ENCODE assay signal across 21 mouse cellular contexts in genomic region chr3:34006301-34006700, GRCm38 (mm10). TPM values are rescaled to one million over a fixed set of nuclear protein-coding genes. Genes with fewer than 3 reads are reported as not detected.
DNase-seq lines count a peak whose midpoint lies in the region; ATAC-seq and TF ChIP-seq lines count a peak whose summit lies in the region.
"Had no signal": no experiment of that assay in that cellular context is flagged by ENCODE, and none has a peak within 500 bp of the region (broad histone marks: within the 10 kb centered on the region; RNA-seq: fewer than 3 reads in every experiment).

No protein-coding gene starts in this region.

- H3K27ac ChIP-seq in kidney, adult 2 months (ENCODE audit: insufficient read depth, low read depth, low read length) = no peak overlapping the region
- no peak overlapping the region for H3K27ac ChIP-seq in lung, postnatal 0 days (ENCODE audit: low read length)
- H3K27ac ChIP-seq in intestine, embryonic 16.5 days (ENCODE audit: low read length) = no peak overlapping the region
- H3K27ac ChIP-seq: embryonic facial prominence, embryonic 12.5 days; embryonic facial prominence, embryonic 15.5 days; gastrocnemius, adult 2 months; hindbrain, embryonic 12.5 days; hindbrain, embryonic 15.5 days had no signal

- H3K4me3 ChIP-seq in kidney, adult 2 months (ENCODE audit: insufficient read depth, low read depth, low read length) = no peak overlapping the region
- H3K4me3 ChIP-seq in lung, postnatal 0 days (ENCODE audit: low read depth, low read length) = no peak overlapping the region
- H3K4me3 ChIP-seq in intestine, embryonic 16.5 days (ENCODE audit: low read length) = no peak overlapping the region
- H3K4me3 ChIP-seq: embryonic facial prominence, embryonic 12.5 days; embryonic facial prominence, embryonic 15.5 days; gastrocnemius, adult 2 months; hindbrain, embryonic 12.5 days; hindbrain, embryonic 15.5 days had no signal

- no peaks in the 10 kb centered on the region for H3K36me3 ChIP-seq in kidney, adult 2 months (ENCODE audit: control insufficient read depth, insufficient read depth, low read length)
- no peaks in the 10 kb centered on the region for H3K36me3 ChIP-seq in lung, postnatal 0 days (ENCODE audit: insufficient read depth, low read length)
- H3K36me3 ChIP-seq in intestine, embryonic 16.5 days (ENCODE audit: control insufficient read depth, insufficient read depth, low read length) = no peaks in the 10 kb centered on the region
- H3K36me3 ChIP-seq: embryonic facial prominence, embryonic 12.5 days; embryonic facial prominence, embryonic 15.5 days; hindbrain, embryonic 12.5 days; hindbrain, embryonic 15.5 days had no signal

- H3K9ac ChIP-seq in lung, postnatal 0 days (replicated peaks; ENCODE audit: low read depth) = no peak overlapping the region
- H3K9ac ChIP-seq in intestine, embryonic 16.5 days (ENCODE audit: low read depth, low read length) = no peak overlapping the region
- H3K9ac ChIP-seq: embryonic facial prominence, embryonic 12.5 days; embryonic facial prominence, embryonic 15.5 days; forebrain, postnatal 0 days; hindbrain, embryonic 12.5 days; hindbrain, embryonic 15.5 days had no signal

- no peaks in the 10 kb centered on the region for H3K9me3 ChIP-seq in lung, postnatal 0 days (ENCODE audit: low read length)
- no peaks in the 10 kb centered on the region for H3K9me3 ChIP-seq in intestine, embryonic 16.5 days (ENCODE audit: control insufficient read depth, low read length)
- H3K9me3 ChIP-seq: embryonic facial prominence, embryonic 12.5 days; embryonic facial prominence, embryonic 15.5 days; hindbrain, embryonic 12.5 days; hindbrain, embryonic 15.5 days had no signal

- H3K27me3 ChIP-seq in kidney, adult 2 months (replicated peaks; ENCODE audit: control insufficient read depth, insufficient read depth, low read length) = no peaks in the 10 kb centered on the region
- H3K27me3 ChIP-seq in lung, postnatal 0 days (replicated peaks; ENCODE audit: insufficient read depth, low read length) = no peaks in the 10 kb centered on the region
- H3K27me3 ChIP-seq in intestine, embryonic 16.5 days (replicated peaks; ENCODE audit: control insufficient read depth, insufficient read depth, low read length) = no peaks in the 10 kb centered on the region
- H3K27me3 ChIP-seq: embryonic facial prominence, embryonic 12.5 days; embryonic facial prominence, embryonic 15.5 days; hindbrain, embryonic 12.5 days; hindbrain, embryonic 15.5 days had no signal

- peak; percentile 33 for DNase-seq in kidney, adult 2 months
- no peak for DNase-seq in kidney, adult 11 months
- DNase-seq in lung, postnatal 36 days = peak; percentile 10
- DNase-seq in lung, postnatal 0 days (ENCODE audit: low spot score) = no peak
- peak; percentile 68 for DNase-seq in R1 (ENCODE audit: low read depth, low spot score)
- DNase-seq: adrenal gland, adult 2 months; adrenal gland, postnatal 14 days; cerebellum, adult 11 months; cerebellum, adult 2 months; cerebellum, adult 9-11 months; cerebellum, postnatal 25 days; forebrain, postnatal 0 days; gastrocnemius, adult 2 months; gastrocnemius, postnatal 14 days had no signal

- TF ChIP-seq CTCF in kidney, adult 2 months (conservative IDR thresholded peaks at IDR 0.05; ENCODE audit: insufficient read depth, insufficient read length, low read depth, low read length) = no peak
- TF ChIP-seq CTCF in lung, postnatal 0 days (IDR thresholded peaks at IDR 0.05) = no peak

- H3K4me1 ChIP-seq in kidney, adult 2 months (ENCODE audit: control insufficient read depth, insufficient read depth, low read length) = no peaks in the 10 kb centered on the region
- no peaks in the 10 kb centered on the region for H3K4me1 ChIP-seq in lung, postnatal 0 days (ENCODE audit: insufficient read depth, low read depth, low read length)
- no peaks in the 10 kb centered on the region for H3K4me1 ChIP-seq in intestine, embryonic 16.5 days (ENCODE audit: control insufficient read depth, insufficient read depth, low read length)
- H3K4me1 ChIP-seq: embryonic facial prominence, embryonic 12.5 days; embryonic facial prominence, embryonic 15.5 days; hindbrain, embryonic 12.5 days; hindbrain, embryonic 15.5 days had no signal

- TF ChIP-seq EP300 in lung, postnatal 0 days (IDR thresholded peaks at IDR 0.05) = no peak

- ATAC-seq in lung, postnatal 0 days = no peak
- no peak for ATAC-seq in intestine, embryonic 16.5 days
- ATAC-seq: forebrain, embryonic 14.5 days; forebrain, postnatal 0 days had no signal

- no peak for TF ChIP-seq POLR2A in kidney, adult 2 months (IDR thresholded peaks at IDR 0.05; ENCODE audit: low read depth, low read length)

- WGBS in kidney, adult 2 months = 36% methylated on average over 2 of the region's 2 CpGs
- WGBS in lung, postnatal 0 days = 51% methylated on average over 2 of the region's 2 CpGs
- 61% methylated on average over 2 of the region's 2 CpGs for WGBS in intestine, embryonic 16.5 days

- no peak overlapping the region for H3K4me2 ChIP-seq in lung, postnatal 0 days (replicated peaks; ENCODE audit: low read depth, low read length)
- no peak overlapping the region for H3K4me2 ChIP-seq in intestine, embryonic 16.5 days (ENCODE audit: low read depth, low read length)
- H3K4me2 ChIP-seq: embryonic facial prominence, embryonic 12.5 days; embryonic facial prominence, embryonic 15.5 days; heart, embryonic 11.5 days; hindbrain, embryonic 12.5 days; hindbrain, embryonic 15.5 days had no signal

RNA-seq across cellular contexts. Expression of gene Fxr1, which starts 13.4 kb away (rescaled TPM):
- polyA plus RNA-seq in kidney, adult 2 months (2012; rRNA removed) = 11.4 and 18.0 TPM in 2 replicates
- 27.9 and 32.1 TPM in 2 replicates for polyA plus RNA-seq in lung, postnatal 0 days (2015; fragmentation: Nextera tagmentation; extraction: Ambion mirVana)
- 34.9 and 35.3 TPM in 2 replicates for polyA plus RNA-seq in intestine, embryonic 16.5 days (2015; fragmentation: Nextera tagmentation; extraction: Ambion mirVana)

Comparison
In these comparisons a context has a peak if more than half of its experiments do, and no peak if none do; other contexts are left out.
1. DNase-seq: peak in kidney, adult 2 months (single experiment), lung, postnatal 36 days (single experiment) and R1 (single experiment); none in kidney, adult 11 months (single experiment) and lung, postnatal 0 days (single experiment).